Mouse (Mus musculus) lung, postnatal 0 days (tissue): ENCODE data around the gene Usp4.

ENCODE experiments used
- CTCF ChIP-seq: IDR thresholded peaks from 2 replicates; pipeline ENCODE4 v1.5.1; 2016; ENCODE audit warnings: antibody characterized with exemption, mild to moderate bottlenecking
- EP300 ChIP-seq: IDR thresholded peaks from 2 replicates; pipeline ENCODE4 v1.6.1; 2016; ENCODE audit warnings: antibody characterized with exemption, mild to moderate bottlenecking, control low read depth

DNA sequence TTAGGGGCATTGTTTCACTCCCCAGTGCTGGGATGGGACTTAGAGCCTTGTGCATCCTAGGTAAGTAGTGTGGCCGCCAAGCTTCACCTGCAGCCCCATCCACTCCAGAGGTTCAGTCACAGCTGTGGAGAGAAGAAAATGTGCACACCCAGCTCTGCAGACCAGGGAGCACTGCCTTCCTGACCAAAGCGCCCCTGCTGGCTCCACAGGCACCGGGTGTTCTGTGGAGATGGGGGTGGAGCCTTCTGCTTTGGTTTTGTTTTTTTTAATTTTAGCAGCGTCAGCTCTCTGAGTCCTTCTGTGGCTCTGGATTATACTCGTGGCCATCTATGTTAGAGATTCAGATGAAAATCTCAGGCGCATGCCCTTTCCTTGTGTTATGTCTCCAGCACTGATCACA is 41.6 kb downstream of the Usp4 start:
- TF ChIP-seq EP300 (no peak), CTCF (no peak)
